Mouse (Mus musculus): ENCODE results near the gene Ccm2. TPM values are rescaled to one million over a fixed set of nuclear protein-coding genes. Genes with fewer than 3 reads are reported as not detected.

Gene Ccm2
- total and polyA plus RNA-seq, 3 experiments, result 30.4 to 34.5 (median 32.7) TPM

- peak; percentile 67 for DNase-seq (ENCODE audit: extremely low read depth)
- peaks cover 2% of the 10 kb centered on the region for H3K9me3 ChIP-seq (replicated peaks; ENCODE audit: low read length)
- H3K27ac ChIP-seq (ENCODE audit: insufficient read depth, low read depth), result peak overlapping the region; percentile 69
- peak overlapping the region; percentile 69 to 98 (median 82) for H3K4me3 ChIP-seq (replicated peaks in 1 of 3; ENCODE audit: low read depth in 2 of 3, low read length in 2 of 3, poor library complexity in 1 of 3)
- peaks cover 48 to 54% of the 10 kb centered on the region in 2 experiments for H3K36me3 ChIP-seq (replicated peaks in 1 of 2; ENCODE audit: control insufficient read depth in 1 of 2, insufficient read depth in 1 of 2, low read length in 1 of 2)
- peak overlapping the region; percentile 77 for H3K9ac ChIP-seq (ENCODE audit: insufficient read depth, low read depth)
- H3K4me1 ChIP-seq (ENCODE audit: control insufficient read depth in 1 of 2, insufficient read depth in 2 of 2), result peaks cover 24 to 69% of the 10 kb centered on the region in 2 experiments
- H3K79me2 ChIP-seq (replicated peaks; ENCODE audit: control insufficient read depth, extremely low read depth, insufficient read depth, poor library complexity, severe bottlenecking), result peaks cover 49% of the 10 kb centered on the region
- peak overlapping the region; percentile 27 for H3K4me2 ChIP-seq (ENCODE audit: insufficient read depth, low read depth, poor library complexity, severe bottlenecking)
- TF ChIP-seq IRF4 (IDR thresholded peaks at IDR 0.05; ENCODE audit: low read depth, low read length), result no peak; the same call in 1 of the 2 replicates
- TF ChIP-seq JUND (conservative IDR thresholded peaks at IDR 0.05; ENCODE audit: low read depth, low read length), result no peak
- TF ChIP-seq SMC3 (IDR thresholded peaks at IDR 0.05; ENCODE audit: low read depth, low read length), result no peak
- peak; percentile 58; the same call in 1 of the 2 replicates for TF ChIP-seq CHD1 (IDR thresholded peaks at IDR 0.05; ENCODE audit: low read depth, low read length)
- TF ChIP-seq ZNF384 (IDR thresholded peaks at IDR 0.05; ENCODE audit: low read depth, low read length), result no peak
- TF ChIP-seq HCFC1 (IDR thresholded peaks at IDR 0.05; ENCODE audit: low read depth, low read length), result peak; percentile 52; the same call in 1 of the 2 replicates
- TF ChIP-seq ZMIZ1 (IDR thresholded peaks at IDR 0.05; ENCODE audit: low read depth, low read length), result peak; percentile 88
- TF ChIP-seq USF1 (IDR thresholded peaks at IDR 0.05; ENCODE audit: low read depth, low read length), result no peak
- peak; percentile 89; the same call in 1 of the 2 replicates for TF ChIP-seq SIN3A (IDR thresholded peaks at IDR 0.05; ENCODE audit: low read length)
- no peak for TF ChIP-seq RAD21 (IDR thresholded peaks at IDR 0.05; ENCODE audit: low read depth, low read length)
- TF ChIP-seq TBP (conservative IDR thresholded peaks at IDR 0.05; ENCODE audit: low read depth, low read length), result peak; percentile 66; the same call in 1 of the 2 replicates
- TF ChIP-seq POLR2A (IDR thresholded peaks at IDR 0.05; ENCODE audit: low read depth, low read length), result peak; percentile 76
- 0 out of 2 replicates have a peak, but pooled peaks have one; percentile 41 for TF ChIP-seq BHLHE40 (IDR thresholded peaks at IDR 0.05; ENCODE audit: low read depth, low read length)
- no peak for TF ChIP-seq JUN (IDR thresholded peaks at IDR 0.05; ENCODE audit: insufficient read depth, low read depth, low read length)
- TF ChIP-seq EP300 (IDR thresholded peaks at IDR 0.05; ENCODE audit: low read length), result no peak
- TF ChIP-seq UBTF (IDR thresholded peaks at IDR 0.05; ENCODE audit: low read depth, low read length), result no peak
- TF ChIP-seq MEF2A (IDR thresholded peaks at IDR 0.05; ENCODE audit: borderline replicate concordance, low read depth, low read length), result 0 out of 2 replicates have a peak, but pooled peaks have one; percentile 10
- peak; percentile 77; the same call in 1 of the 2 replicates for TF ChIP-seq MAZ (IDR thresholded peaks at IDR 0.05; ENCODE audit: low read depth, low read length)
- TF ChIP-seq MXI1 (IDR thresholded peaks at IDR 0.05; ENCODE audit: low read depth, low read length), result peak; percentile 81
- no peak for TF ChIP-seq NRF1 (IDR thresholded peaks at IDR 0.05; ENCODE audit: low read depth, low read length)
- TF ChIP-seq RCOR1 (conservative IDR thresholded peaks at IDR 0.05; ENCODE audit: low read depth, low read length), result no peak
- TF ChIP-seq TCF12 (IDR thresholded peaks at IDR 0.05; ENCODE audit: low read depth, low read length), result peak; percentile 75
- peak; percentile 71 for TF ChIP-seq ELF1 (IDR thresholded peaks at IDR 0.05; ENCODE audit: low read depth, low read length)
- no peak for TF ChIP-seq CTCF (conservative IDR thresholded peaks at IDR 0.05 in 1 of 2, IDR thresholded peaks at IDR 0.05 in 1 of 2; ENCODE audit: low read depth in 2 of 2, low read length in 2 of 2)
- TF ChIP-seq NELFE (IDR thresholded peaks at IDR 0.05; ENCODE audit: low read depth, low read length), result peak; percentile 65; the same call in 1 of the 2 replicates
- no peak for TF ChIP-seq GABPA (IDR thresholded peaks at IDR 0.05; ENCODE audit: insufficient replicate concordance, low read depth, low read length)
- no peak for TF ChIP-seq E2F4 (IDR thresholded peaks at IDR 0.05; ENCODE audit: insufficient replicate concordance, low read depth, low read length)
- no peak; the same call in none of the 2 replicates for TF ChIP-seq MAX (IDR thresholded peaks at IDR 0.05; ENCODE audit: low read length)
- peak; percentile 79 for TF ChIP-seq MYC (IDR thresholded peaks at IDR 0.05; ENCODE audit: low read depth, low read length)
- no peak for TF ChIP-seq ZC3H11A (IDR thresholded peaks at IDR 0.05; ENCODE audit: low read depth, low read length)
- no peak for TF ChIP-seq MAFK (IDR thresholded peaks at IDR 0.05; ENCODE audit: insufficient replicate concordance, low read length)
- no peak; the same call in 1 of the 2 replicates for TF ChIP-seq POLR2AphosphoS2 (IDR thresholded peaks at IDR 0.05; ENCODE audit: low read depth, low read length)
- TF ChIP-seq PAX5 (IDR thresholded peaks at IDR 0.05; ENCODE audit: low read length), result no peak
- no peak for TF ChIP-seq KAT2A (IDR thresholded peaks at IDR 0.05; ENCODE audit: insufficient replicate concordance, low read length)
- no peak for TF ChIP-seq USF2 (conservative IDR thresholded peaks at IDR 0.05; ENCODE audit: low read depth, low read length)
- TF ChIP-seq ETS1 (conservative IDR thresholded peaks at IDR 0.05; ENCODE audit: low read depth, low read length), result no peak
- no peak for TF ChIP-seq ZKSCAN1 (IDR thresholded peaks at IDR 0.05; ENCODE audit: borderline replicate concordance, low read depth, low read length)
- peak; percentile 37; the same call in 1 of the 2 replicates for TF ChIP-seq CHD2 (IDR thresholded peaks at IDR 0.05; ENCODE audit: low read length)
- H3K27me3 ChIP-seq (replicated peaks), result no peaks in the 10 kb centered on the region
- in situ Hi-C loops (cut with MboI; ENCODE audit: low pct_ligation_motif_present, low pct_unique_long_range_greater_than_20kb, low sequenced_read_pairs) (no loop called here), dilution Hi-C loops (cut with MboI; ENCODE audit: extremely low pct_ligation_motif_present, extremely low pct_unique_long_range_greater_than_20kb, low sequenced_read_pairs) (no loop called here)
Observed at GRCm38 (mm10) chr11:6519491-6520033, 27.1 kb upstream of the Ccm2 start.
